Mouse (Mus musculus): ENCODE data around the gene Zkscan8.
"Not testable (repeated sequence)": the region's sequence is repeated elsewhere in the genome, so short reads cannot be mapped to it uniquely, and the experiment has no call there.

Zkscan8 gene

DNA sequence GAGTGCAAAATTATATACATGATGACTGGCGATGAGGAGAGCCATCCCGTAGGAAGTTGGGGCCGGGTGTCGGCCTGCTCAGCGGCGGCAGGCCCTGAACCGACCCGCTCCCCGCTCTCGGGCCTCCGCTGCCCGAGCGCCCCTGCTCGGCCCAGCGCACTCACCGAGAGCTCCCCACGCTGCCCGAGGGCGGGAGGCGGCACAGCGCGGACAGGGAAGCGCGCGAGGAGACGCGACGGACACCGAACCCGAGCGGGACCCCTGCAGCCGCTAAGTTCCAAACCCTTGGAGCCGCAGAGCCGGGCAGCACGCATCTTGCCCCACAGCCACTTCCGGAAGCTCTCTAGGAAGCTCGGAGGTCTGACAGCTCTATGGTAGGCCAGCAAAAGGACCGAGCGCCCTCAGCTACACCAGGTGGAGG is at the start of gene Zkscan8:
TSS of gene Zkscan8 (minus strand) at position 340 of the 421 bp plus-strand sequence.
- DNase-seq = peak; percentile 89

DNA sequence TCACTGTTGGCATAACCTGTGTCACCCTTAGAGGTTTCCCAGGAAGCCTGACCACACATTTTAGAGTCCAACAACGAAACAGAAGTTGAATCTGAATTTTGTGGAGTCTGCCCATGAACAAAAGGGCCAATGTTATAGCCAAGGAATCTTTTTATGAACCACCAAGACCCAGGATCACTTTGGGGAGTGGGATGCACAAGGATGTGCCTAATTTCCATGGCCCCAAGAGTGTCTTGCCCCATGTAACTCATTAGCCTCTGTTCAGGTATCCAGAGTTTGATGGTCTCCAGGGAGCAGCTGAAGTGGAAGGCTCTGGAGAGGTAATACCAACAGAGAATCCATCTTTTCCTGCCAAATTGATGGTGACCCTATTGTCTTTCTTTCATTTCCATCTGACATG is 28.9 kb upstream of the Zkscan8 start, which contains the start of gene Olfr1535:
TSS of gene Olfr1535 (minus strand) at position 101 of the 400 bp plus-strand sequence.
- no peak for DNase-seq

DNA sequence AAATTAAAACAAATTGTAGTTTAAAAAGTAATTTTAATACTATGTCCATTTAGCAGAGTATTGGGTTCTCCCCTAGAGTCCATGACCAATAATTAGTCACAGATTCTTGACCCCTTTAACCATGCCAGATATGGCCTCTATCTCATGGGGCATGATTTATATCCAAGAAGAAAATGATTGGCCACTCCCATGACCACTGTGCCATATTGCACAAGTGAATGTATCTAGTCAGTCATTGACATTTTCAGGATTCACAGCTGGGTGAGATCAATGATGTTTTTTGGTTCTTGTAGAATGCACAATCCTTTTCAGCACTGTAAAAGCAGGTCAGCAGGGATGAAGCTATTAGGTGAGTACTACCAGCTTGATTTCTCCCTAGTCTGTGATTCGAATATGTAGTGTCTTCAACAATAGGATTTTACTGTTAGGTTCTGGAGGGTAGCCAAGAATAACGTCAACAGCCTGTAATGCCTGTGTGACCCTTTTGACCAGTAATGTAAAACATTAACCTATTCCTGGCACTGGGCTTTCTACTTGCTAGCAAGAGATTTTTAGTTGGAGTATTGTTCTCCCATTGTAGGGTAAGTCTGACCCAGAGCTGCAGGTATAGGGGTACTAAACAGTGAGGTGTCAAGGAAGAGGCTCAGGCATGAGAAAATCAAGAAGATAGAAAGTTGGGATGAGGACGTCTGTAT is 19.6 kb upstream of the Zkscan8 start:
- DNase-seq = no peak

DNA sequence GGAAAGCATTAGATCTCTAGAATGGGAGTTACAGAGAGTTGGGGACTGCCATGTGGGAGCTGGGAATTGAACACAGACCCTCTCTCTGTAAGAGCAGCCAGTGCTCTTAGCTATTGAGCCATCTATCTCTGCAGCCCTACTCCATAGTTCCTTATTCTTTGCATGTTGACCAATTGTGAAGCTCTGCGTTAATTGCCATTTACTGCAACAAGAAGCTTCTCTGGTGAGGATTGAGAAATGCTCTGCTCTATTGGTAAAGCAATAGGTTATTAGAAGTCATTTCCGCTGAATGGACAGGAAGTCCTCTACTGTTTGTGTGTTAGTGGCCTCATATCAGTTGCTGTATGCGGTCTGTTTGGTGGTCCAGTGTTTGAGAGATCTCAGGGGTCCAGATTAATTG is 18.6 kb upstream of the Zkscan8 start:
- DNase-seq = no peak

DNA sequence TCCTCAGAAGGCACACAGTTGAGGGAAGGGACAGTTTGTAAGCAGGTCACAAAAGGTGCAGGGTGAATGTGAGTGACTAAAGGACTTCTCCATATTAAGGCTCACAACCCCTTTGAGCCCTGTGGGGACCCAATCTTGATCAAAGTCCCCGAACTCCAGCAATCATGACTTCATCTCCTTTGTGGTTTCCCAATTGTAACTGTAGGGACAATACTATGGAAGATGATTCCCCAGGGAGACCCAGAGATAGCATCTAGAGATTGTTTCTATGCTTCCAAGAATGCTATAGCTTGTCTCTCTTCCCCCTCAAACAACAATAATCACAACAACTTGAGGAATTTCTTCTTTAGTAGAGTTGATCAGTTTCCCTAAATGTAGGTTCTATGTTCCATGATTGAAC is 11.8 kb upstream of the Zkscan8 start, which contains the start of gene Olfr1366:
TSS of gene Olfr1366 (minus strand) at position 101 of the 400 bp plus-strand sequence.
- DNase-seq = no peak

DNA sequence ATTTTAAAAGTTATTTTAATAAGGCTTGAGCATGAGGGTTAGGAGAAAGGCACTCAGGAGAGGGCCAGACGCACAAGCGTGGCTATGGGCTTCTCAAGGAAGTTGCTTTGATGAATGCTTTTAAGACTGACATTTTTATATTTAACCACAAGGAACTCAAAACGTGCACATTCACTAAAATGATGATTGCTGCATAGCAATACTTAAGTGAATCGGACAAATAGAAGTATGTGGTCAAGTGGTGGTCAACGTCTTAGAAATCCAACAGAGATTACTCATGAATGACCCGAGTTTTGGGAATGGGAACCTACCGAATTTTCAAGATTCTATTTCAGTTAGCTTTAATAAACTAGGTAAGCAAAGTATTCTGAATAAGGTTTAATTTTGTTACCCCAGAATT is 784 bp downstream of the Zkscan8 start:
- no peak for DNase-seq

DNA sequence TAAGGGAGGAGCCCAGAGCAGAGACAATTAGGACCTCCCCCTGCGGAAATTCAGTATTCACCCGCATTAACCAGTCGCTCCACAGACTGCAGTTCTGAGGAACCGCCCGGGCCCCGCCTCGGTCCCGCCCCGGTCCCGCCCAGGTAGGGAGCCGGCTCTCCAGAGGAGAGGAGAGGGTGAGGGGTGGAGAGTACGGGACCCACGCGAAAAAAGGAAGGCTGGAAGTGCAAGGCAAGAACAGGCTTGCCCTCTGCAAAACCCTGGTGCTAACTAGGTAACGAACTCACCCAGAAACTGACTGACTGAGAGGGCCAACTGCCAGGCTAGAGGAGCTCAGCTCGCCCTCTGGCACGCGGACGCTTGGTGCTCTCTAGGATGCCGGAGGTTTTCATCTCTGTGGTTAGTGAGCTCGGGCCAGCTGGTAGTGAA is 24.7 kb downstream of the Zkscan8 start:
- DNase-seq = peak; percentile 79

DNA sequence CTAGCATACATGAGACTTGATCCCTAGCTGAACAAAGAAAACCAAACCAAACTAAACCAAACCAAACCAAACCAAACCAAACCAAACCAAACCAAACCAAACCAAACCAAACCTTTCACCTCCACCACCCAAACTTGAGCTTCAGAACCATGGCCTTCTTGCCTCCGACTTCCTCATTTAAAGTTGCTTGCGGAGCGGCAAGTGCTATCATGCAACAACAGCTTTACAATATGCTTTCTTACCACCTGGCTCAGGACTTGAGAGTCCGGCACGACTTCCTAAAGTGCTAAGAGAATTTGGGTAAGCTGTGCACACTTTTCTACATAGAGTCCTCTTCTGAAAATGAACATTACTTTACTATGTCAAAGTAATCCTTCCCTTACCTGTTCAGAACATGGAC is 28.6 kb downstream of the Zkscan8 start:
- no peak for DNase-seq

DNA sequence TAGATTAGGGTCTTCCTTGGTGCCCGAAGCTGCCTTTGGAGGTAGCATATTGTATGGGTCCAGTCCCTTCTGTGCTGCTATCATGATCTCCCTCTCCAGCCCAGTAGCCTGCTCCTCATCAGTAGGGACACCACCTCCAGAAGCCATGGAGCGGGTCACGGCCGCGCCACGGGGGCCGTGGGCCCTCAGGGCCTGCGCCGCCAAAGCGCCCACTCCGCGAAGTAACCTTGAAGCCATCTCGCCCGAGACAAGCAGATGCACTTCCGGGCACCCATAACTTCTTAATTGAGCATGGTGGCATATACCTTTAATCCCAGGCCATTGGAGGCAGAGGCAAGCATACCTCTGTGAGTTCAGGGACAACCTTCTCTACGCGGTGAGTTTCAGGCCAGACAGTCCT is 29.7 kb downstream of the Zkscan8 start, which contains the start of gene Gm11273:
TSS of gene Gm11273 (minus strand) at position 237 of the 400 bp plus-strand sequence.
- DNase-seq = not testable (repeated sequence)

DNA sequence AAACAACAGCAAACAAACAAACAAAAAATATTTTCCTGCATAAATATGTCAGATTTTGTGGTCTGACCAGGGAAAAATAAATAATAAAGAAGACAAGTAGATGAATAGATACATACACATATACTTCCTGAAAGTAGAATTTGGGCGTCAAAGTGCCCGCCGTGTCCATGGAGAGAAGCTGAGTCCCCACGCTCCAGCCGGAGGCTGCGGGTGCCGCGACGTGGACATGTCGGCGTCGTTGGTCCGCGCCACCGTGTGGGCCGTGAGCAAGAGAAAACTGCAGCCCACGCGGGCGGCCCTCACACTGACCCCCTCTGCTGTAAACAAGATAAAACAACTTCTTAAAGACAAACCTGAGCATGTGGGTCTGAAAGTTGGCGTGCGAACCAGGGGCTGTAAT is 35.8 kb downstream of the Zkscan8 start, which contains the start of gene AK157302:
TSS of gene AK157302 (plus strand) at position 144 of the 400 bp plus-strand sequence.
- DNase-seq = peak; percentile 9

DNA sequence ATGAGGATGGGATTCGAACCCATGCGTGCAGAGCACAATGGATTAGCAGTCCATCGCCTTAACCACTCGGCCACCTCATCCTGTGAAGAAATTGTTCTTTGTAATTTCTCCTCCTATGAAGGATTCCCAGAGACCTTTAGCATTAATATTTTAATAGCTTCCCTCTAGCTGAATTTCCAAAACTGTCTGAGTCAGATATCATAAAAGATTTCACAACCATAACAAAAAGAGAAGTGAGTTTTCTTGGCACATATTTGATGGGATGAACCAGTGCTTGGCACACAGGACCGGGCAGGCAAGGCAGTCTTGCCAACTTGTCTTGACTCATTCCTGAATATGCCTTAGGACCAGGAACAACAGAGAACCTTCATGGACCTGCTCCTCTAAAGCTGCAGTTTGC is 38.1 kb downstream of the Zkscan8 start:
- no peak for DNase-seq

DNA sequence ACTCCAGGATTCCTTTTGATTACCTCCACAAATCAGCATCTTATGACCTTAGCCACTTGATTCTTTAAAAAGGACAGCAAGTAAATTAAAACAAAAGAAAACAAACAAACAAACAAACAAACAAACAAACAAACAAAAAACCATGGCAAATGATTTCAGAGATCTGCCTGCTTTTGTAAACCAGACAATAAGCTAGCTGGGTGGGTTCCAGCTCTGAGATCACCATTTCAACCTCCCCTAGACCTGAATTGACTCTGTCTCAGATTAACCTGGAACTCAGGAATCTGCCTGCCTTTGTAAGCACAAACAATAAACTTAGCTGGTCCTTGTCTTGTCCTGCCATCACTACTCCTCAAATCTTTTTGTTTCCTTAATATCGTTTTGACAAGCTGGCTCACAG is 44.0 kb downstream of the Zkscan8 start:
- DNase-seq = no peak

DNA sequence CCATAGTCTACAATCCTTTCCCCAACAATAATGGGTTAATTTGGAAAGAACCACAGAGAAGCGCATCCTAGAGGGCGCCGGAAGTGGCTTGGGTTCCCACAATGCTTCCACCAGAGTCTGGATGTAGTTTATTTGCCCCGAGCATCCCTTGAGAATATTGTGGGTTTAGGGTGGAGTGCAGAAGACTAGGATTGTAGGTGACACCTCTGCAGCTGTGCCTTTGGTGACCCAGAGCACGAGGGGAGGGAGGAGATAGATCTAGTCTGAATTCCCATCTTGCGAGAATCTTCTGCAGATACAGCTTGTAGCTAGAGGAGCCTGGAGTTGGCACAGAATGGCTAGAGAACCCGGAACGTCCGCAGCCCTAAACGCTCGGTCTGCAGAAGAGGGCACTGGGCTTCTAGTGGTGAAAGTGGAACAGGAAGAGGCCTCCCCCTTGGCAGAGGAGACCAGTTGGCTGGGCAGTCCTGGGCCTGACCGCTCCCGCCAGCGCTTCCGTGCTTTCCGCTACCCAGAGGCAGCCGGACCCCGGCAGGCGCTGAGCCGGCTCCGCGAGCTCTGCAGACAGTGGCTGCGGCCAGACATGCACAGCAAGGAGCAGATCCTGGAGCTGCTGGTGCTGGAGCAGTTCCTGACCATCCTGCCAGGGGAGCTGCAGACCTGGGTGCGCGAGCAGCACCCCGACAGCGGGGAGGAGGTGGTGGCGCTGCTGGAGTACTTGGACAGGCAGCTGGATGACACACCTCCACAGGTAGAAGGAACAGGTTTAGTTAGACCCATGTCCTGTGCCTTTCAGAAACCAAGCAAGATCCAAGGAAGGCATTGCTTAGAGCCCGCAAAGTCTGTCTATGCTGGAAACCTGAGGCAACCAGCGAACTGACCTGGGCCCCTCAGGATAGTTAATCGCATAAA is 51.9 kb downstream of the Zkscan8 start, which contains the start of the genes Zkscan4 and Gm10065:
TSS of gene Zkscan4 (plus strand) at position 149 of the 912 bp plus-strand sequence.
TSS of gene Gm10065 (minus strand) at position 683 of the 912 bp plus-strand sequence.
- peak; percentile 18 for DNase-seq

DNA sequence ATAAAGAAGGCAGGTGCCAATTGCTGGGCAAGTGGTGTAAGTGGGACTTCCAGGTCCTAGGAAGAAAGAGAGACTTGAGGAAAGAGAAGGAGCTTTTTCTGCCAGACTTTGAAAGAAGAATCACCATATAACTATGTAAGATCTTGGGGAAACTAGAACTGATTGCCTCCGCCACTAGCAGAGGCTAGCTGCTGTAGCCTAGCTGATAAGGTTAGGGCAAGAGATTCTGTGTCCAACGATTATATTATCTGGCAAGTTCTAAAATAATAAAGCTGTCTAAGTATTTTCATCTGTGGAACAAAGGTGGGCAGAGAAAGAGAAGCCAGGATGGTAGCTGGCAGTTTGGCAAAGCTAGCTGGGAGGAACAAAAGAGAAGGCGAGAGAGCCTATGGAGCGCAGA is 58.5 kb downstream of the Zkscan8 start:
- DNase-seq = no peak

DNA sequence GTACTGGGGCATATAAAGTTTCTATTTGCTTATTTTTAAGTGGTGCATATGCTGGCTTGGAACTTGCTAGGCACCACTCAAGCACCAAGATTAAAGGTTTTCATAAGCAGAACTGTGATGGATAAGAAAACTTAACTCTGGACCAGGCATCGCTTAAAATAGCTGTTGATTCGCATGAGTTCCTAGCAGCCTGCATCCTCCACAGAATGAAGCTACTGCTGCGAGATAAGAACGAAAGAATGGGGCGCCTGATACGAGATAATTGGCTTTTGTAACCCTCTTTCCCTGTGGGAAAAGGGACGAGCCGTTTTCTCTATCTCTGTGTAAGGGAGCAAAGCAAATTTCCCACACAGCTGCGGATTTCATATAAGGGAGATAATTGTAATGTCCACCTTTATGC is 61.8 kb downstream of the Zkscan8 start:
- no peak for DNase-seq

DNA sequence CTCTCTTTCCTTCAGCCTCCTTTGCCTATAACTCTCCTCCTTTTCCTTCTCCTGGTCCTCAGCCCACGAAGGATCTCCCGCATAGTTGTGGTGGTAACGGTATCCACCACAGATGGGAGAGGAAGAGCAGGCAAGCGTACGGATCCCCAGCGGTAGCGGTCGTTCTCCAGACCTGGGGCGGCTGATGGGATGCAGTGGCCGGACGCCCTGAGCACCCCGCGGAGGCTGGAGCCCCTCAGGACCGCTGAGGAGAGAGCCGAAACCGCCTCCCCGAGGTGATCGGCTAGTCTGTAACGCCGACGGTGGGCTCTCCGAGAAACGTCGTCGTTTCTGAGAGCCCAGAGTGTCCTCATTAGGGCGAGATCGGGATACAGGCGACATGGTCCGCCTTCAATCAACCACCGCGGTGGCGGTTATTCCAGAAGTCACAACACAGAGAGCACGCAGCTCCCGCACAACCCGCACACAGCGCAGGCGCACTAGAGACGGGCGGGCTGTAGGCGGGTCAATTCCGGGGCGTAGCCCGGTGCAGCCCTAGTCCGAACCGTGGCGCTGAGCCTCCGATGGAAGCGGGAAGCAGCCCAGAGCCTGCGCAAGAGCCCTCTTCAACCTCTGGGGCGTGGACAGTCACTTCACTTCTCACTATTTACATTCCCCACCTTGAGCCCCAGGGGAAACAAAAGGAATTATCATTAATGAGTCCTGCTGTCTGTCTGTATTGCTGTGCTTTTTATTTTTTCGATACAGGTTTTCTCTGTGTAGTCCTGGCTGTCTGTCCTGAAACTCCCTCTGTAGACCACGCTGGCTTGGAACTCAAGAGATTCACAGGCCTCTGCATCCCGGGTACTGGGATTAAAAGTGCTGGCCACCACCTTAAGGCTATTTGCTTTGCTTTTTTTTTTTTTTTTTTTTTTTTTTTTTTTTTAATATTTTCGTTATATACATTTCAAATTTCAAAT is 62.6 kb downstream of the Zkscan8 start, which contains the start of gene Nkapl:
TSS of gene Nkapl (minus strand) at position 449 of the 959 bp plus-strand sequence.
- DNase-seq = peak; percentile 48

DNA sequence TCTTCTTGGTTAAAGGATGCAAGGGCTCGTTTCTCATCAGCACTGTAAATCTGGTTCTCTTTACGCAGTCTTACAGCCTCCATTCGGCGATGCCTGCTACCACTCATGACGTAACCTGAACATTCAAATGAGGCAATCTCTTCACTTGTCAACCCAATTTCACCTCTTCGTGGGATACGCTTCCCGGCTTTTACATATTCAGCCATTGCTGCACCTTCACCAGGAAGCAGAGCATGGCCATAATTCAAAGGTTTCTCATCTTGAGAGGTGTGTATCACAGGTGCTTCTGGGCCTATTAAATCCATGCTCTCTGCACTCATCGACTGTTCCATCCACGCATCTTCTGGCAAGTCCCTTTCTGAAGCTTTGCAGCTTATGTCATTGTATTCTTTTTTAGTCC is 63.6 kb downstream of the Zkscan8 start:
- no peak for DNase-seq
